Mouse (Mus musculus) testis, adult 2 months (tissue): ENCODE measurements around the gene Gm37240. TPM values are rescaled to one million over a fixed set of nuclear protein-coding genes. Genes with fewer than 3 reads are reported as not detected.

ENCODE experiments used
- H3K27ac ChIP-seq: fragments of 200-500 bp; 2 replicates; pipeline ENCODE4 v1.5.1; 2012; ENCODE audit warnings: low read depth, low read length; ENCODE audit not compliant: control insufficient read depth, insufficient read depth
- H3K27me3 ChIP-seq: fragments of 200-500 bp; 2 replicates; pipeline ENCODE4 v1.6.1; 2012; ENCODE audit warnings: mild to moderate bottlenecking, low read length, moderate library complexity; ENCODE audit not compliant: control insufficient read depth, insufficient read depth
- H3K36me3 ChIP-seq: fragments of 200-500 bp; 2 replicates; pipeline ENCODE4 v1.6.1; 2012; ENCODE audit warnings: mild to moderate bottlenecking, low read length; ENCODE audit not compliant: control insufficient read depth, insufficient read depth
- H3K4me1 ChIP-seq: fragments of 200-500 bp; 2 replicates; pipeline ENCODE4 v1.6.1; 2012; ENCODE audit warnings: low read length; ENCODE audit not compliant: control insufficient read depth, insufficient read depth
- H3K4me3 ChIP-seq: fragments of 200-500 bp; 2 replicates; pipeline ENCODE4 v1.5.1; 2012; ENCODE audit warnings: low read depth, mild to moderate bottlenecking, low read length, moderate library complexity, mixed read lengths; ENCODE audit not compliant: control insufficient read depth
- CTCF ChIP-seq: fragments of 200-500 bp; IDR thresholded peaks from 2 replicates; pipeline ENCODE4 v1.5.1; 2012; ENCODE audit warnings: low read depth, mild to moderate bottlenecking, inconsistent platforms, low read length, moderate library complexity; ENCODE audit not compliant: control insufficient read depth, insufficient read depth, insufficient replicate concordance
- POLR2A ChIP-seq: fragments of 200-500 bp; IDR thresholded peaks from 2 replicates; pipeline ENCODE4 v1.6.1; 2012; ENCODE audit warnings: low read depth, mild to moderate bottlenecking, inconsistent platforms, low read length, moderate library complexity; ENCODE audit not compliant: control insufficient read depth
- polyA plus RNA-seq: library from polyadenylated mRNA; depleted of rRNA; stranded (reverse); fragments of >200 nt; gene quantifications from 2 replicates; pipeline ENCODE4 v1.2.3, GENCODE M21; 2012

Gm37240 gene
- polyA plus RNA-seq, 1 experiment: not detected

DNA sequence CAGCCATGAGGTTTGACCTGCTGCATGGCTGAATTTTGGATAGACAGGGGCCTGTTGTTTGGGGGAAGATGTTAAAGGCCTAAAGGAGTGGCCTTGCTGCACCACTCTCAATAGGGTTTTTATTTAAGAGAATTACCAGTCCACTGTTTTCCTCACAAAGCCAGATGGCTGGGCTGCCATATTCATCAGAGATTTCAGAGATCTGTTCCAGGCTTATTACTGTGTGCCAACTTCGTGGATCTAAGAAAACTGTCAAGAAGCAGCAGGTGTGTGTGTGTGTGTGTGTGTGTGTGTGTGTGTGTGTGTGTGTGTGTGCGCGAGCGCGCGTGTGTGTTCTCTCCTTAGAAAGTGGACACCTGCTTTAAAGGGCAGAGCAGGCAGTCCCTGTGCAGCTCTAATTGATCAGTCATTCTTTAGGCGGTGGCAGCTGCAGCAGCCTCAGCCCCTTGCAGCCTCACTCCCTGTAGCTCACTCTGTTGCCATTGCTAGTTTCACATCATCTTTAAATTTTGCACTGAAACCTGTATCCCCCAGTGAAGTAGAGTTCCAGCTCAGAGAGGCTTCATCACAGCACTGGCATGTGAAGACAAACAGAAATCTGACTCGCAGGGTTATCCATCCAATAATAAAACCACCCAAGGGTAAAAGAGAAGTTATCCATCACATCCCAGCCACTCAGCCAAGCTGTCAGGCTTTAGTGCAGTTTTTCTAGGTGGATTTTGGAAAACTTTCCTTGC, 252.8 kb downstream of the Gm37240 start:
- TF ChIP-seq POLR2A (no peak), CTCF (no peak)
- Histone ChIP-seq H3K27ac (no peak overlapping the region), H3K36me3 (no peaks in the 10 kb centered on the region; the same call in 1 of the 2 replicates), H3K4me1 (no peaks in the 10 kb centered on the region), H3K27me3 (no peaks in the 10 kb centered on the region), H3K4me3 (no peak overlapping the region)

DNA sequence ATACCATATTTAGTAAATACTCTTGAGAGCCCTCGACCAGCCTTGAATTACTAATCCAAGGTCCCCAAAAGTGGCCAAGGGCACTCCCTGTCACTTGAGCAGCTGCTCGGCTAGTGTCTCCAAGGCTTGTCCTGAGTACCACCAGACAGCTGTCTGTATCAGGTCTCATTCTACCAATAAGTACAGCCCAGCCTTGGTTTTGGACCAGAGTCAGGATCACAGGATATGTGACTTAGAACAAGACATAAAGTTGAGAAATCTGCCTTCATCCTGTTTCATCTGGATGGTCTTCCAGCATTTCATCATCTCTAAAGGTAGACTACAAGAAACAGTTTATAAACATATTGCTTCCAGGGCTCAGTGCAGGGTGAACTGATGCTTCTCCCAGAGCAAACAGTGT, 253.6 kb downstream of the Gm37240 start:
- no peaks in the 10 kb centered on the region for H3K27me3 ChIP-seq
- no peaks in the 10 kb centered on the region for H3K4me1 ChIP-seq
- TF ChIP-seq CTCF (no peak), POLR2A (no peak)
- H3K36me3 ChIP-seq: no peaks in the 10 kb centered on the region; the same call in 1 of the 2 replicates
- H3K27ac ChIP-seq: no peak overlapping the region
- no peak overlapping the region for H3K4me3 ChIP-seq

DNA sequence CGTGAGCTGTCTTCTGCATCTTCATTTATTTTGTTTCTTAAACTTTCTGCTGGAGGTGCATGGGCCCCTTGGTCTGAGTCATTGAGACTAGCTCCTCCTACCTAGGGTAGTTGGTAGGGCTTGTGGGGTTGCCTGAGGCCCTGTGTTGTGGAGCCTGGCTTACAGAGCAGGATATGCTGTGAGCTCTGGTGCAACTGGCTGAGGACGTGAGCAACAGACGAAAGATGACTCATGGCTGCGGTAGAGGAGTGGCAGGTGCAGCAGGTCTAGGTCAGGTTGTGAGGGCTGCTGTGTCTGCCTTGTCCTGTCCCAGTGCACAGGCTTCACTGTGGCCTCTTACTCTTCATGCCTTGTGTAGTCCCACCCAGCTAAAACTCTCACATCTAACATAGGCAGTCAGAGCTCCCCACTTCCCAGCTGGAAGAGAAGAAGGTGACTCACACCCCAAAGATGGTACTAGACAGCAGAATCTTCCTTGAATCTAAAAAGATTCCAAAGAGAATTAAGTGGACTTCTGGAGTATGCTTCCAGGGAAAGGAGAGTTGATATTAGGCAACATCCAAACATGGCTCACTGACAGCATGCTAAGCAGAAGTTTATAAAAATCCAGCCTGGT, 257.3 kb downstream of the Gm37240 start:
- TF ChIP-seq POLR2A (no peak), CTCF (peak; percentile 13; the same call in 1 of the 2 replicates)
- H3K27me3 ChIP-seq: no peaks in the 10 kb centered on the region

DNA sequence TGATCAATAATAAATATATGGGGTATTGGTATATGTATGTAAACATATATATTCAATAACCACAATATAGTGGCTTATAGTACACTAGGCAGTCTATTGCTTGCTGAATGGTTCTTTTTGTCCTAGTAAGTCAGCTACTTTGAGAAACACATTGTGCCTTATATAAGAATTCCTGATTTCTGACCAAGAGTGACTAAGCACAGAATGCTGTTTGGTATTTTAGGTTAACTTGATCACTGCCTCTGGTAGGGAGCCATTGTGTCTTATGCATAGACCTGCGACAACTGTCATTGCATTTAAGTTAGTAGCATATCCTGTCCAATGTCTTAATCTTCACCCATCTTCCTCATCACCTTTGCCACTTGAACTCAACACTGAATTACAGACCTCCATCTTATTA, 267.6 kb downstream of the Gm37240 start:
- Histone ChIP-seq H3K4me3 (no peak overlapping the region), H3K4me1 (no peaks in the 10 kb centered on the region), H3K27me3 (no peaks in the 10 kb centered on the region), H3K36me3 (peaks cover 1% of the 10 kb centered on the region), H3K27ac (no peak overlapping the region)
- TF ChIP-seq CTCF: no peak
- TF ChIP-seq POLR2A: no peak

More for the DNA sequence above, 257.3 kb downstream of the Gm37240 start:
- Histone ChIP-seq H3K27ac (no peak overlapping the region), H3K36me3 (no peaks in the 10 kb centered on the region; the same call in 1 of the 2 replicates), H3K4me1 (no peaks in the 10 kb centered on the region), H3K4me3 (no peak overlapping the region)

- Histone ChIP-seq H3K4me1 (no peaks in the 10 kb centered on the region), H3K27ac (no peak overlapping the region), H3K36me3 (peaks cover 1% of the 10 kb centered on the region)
Observed at GRCm38 (mm10) chr3:85619345-85619744, 268.0 kb downstream of the Gm37240 start.

DNA sequence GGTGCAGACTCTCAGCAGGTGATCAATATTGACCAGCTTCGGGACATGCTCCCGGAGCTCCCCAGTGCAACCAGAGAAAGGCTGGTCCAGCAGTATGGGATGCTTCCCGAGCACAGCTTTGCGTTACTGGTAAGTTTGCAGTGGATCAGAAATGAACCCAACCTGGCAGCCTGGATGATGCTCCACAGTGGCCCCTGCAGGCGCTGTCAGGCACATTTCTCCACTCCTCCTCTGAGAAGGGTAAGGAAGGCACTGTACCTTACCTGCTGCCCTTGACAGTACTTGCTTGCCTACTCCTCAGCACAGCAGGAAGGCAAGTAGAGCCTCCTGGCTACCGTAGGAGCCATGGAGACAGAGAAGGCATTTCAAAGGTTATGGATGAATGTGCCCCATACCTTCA, 268.4 kb downstream of the Gm37240 start:
- Histone ChIP-seq H3K27me3 (no peaks in the 10 kb centered on the region), H3K27ac (no peak overlapping the region), H3K36me3 (peaks cover 1% of the 10 kb centered on the region), H3K4me1 (no peaks in the 10 kb centered on the region), H3K4me3 (no peak overlapping the region)
- no peak for TF ChIP-seq POLR2A
- peak; percentile 43; the same call in 1 of the 2 replicates for TF ChIP-seq CTCF

More at GRCm38 (mm10) chr3:85619345-85619744, 268.0 kb downstream of the Gm37240 start:
- Histone ChIP-seq H3K4me3 (no peak overlapping the region), H3K27me3 (no peaks in the 10 kb centered on the region)
- TF ChIP-seq CTCF (no peak), POLR2A (no peak)

DNA sequence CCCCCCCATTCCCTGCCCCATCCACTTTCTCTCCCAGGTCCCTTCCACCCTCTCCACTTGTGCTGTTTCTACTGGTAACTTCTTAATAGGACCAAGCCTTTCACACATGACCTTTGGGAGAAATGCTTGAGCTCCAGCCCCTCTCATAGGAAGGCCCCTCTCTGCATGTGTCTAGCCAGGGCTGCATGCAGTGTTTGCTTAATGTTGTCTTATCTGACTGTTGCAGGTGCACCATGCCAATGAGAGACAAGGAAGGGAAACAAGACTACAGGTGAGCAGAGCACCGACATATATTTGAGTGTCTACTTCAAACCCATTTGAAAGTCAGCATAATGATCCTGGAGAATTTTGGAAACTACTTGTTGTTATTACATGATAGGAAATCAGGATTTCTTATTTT, 270.9 kb downstream of the Gm37240 start:
- TF ChIP-seq POLR2A (no peak), CTCF (no peak)
- no peaks in the 10 kb centered on the region for H3K27me3 ChIP-seq
- H3K36me3 ChIP-seq: peaks cover 1% of the 10 kb centered on the region
- H3K27ac ChIP-seq: no peak overlapping the region
- no peak overlapping the region for H3K4me3 ChIP-seq
- no peaks in the 10 kb centered on the region for H3K4me1 ChIP-seq
